Mouse (Mus musculus): Measurements from ENCODE around the gene Ipo11. TPM values are rescaled to one million over a fixed set of nuclear protein-coding genes. Genes with fewer than 3 reads are reported as not detected.
A peak's percentile ranks its signal among the peaks of the same experiment; 100 is the strongest.

The Ipo11 gene
- total RNA-seq, 2 experiments from 2014 or later = 10.5 to 14.3 TPM

DNA sequence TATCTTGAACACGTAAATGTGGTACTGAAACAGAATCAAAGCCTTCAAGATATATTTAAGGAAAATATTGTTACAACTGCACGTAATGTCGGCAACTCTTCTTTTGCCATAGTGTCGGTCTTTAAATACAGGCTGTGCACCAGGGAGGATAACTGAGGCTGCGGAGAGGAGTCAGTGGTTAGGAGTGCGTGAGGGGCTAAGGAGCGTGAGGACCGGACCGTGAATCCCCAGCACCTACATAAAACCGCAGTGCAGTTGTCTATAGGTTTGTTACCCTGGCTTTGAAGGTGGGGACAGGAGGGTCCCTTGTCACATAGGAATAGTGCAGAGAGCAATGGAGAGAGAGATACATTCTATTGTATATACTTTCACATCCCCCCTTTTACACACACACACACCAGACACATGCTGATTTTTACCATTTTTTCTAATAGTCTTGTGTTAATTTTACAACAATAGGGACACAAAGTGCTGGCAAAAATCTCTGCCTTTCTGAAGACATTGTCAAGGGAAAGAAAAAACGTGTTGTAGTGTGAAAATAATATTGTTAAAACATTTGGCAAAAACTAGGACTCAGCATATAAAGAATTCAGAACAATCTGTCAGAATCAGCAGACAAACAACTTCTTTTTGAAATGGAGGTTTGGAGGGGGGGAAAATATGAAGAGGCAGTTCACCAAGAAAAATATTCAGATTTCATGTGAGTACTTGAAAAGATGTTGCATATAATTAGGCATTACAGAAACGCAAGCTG lies 113.5 kb downstream of the Ipo11 start:
- intact Hi-C loops (cut with DNase I) = no loop called here

DNA sequence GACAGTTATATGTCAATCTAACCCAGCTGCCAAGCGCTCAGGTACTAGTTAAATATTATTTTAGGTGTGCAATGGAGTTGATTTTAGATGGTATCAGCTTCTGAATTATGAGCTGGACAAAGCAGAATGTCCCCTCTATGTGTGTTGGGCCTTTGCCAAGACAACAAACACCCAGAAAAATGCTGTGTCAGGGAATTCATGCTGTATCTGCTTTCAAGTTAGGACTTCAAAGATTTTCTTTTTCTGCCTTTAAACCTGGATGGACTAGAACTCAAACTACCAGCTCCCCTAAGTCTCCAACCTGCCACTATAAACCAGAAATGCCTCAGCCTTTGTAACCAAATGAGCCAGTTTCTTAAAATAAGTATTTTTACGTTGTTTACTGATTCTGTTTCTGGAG lies 116.6 kb downstream of the Ipo11 start:
- intact Hi-C loops (cut with DNase I) = no loop called here

More for the DNA sequence above, 113.5 kb downstream of the Ipo11 start:
- no peak for DNase-seq

GRCm38 (mm10) chr13:106819749-106820148 lies 117.0 kb downstream of the Ipo11 start:
- intact Hi-C loops (cut with DNase I) = no loop called here
- no peak for DNase-seq

More for the DNA sequence above, 116.6 kb downstream of the Ipo11 start:
- no peak for DNase-seq

GRCm38 (mm10) chr13:106817066-106817465 lies 119.7 kb downstream of the Ipo11 start:
- DNase-seq = no peak
- intact Hi-C loops (cut with DNase I) = no loop called here

DNA sequence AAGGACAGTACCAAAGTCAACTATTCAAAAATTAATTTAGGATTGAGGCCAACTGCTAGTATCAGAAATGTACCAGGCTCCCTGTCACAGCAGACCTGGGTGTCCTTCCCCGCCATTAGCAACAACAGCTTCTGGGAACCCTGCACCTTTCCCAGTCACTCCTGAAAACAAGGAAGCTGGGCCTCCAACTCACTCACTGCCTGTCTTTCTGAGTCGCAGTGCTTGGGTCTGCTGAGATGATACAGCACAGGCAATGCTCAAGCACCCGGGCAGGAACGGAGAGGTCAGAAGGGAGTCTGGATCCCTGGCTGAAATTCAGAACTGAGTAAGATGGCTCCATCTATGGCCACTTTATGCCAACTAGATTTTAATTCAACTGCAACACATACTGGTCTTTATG lies 123.2 kb downstream of the Ipo11 start:
- DNase-seq = no peak
- intact Hi-C loops (cut with DNase I) = no loop called here

DNA sequence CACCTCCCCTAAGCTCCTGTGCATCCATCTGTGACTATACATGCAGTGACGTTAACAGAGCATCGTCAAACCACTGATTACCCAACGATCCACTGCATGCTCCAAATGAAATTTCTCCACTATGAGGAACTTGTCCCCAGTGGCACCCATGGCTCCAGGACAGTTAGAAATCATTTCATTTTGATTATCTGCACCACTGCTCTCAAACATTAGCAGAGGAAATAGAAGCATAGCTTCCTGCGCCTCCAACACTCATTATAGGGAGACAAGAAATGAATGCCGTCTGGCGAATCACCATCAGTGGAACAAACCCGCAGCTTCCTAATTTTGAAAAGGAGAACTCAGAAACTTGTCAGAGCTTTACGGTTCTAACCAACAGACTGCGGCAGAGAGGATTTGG lies 123.7 kb downstream of the Ipo11 start:
- intact Hi-C loops (cut with DNase I) = no loop called here
- DNase-seq = no peak

DNA sequence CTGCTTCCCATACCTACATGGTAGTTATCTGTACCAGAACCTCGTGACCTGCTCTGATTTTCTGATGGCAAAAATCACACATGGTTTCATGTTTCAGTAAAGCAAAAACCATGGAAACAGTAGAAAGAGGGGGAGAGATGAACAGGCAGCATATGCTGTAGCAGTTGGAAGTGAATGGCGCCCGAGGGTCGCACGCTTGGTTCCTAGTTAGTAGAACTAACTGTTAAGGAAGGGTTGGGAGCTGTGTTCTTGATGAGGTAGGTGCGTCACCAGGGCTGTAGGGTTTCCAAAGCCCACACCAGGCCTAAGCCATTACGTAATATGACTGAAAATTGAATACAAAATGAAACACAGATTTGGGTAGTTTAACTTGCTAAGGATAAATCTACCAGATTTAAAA lies 126.6 kb downstream of the Ipo11 start:
- intact Hi-C loops (cut with DNase I) = no loop called here
- DNase-seq = no peak

- intact Hi-C loops (cut with DNase I) = no loop called here
Observed at GRCm38 (mm10) chr13:106808821-106809220, 127.9 kb downstream of the Ipo11 start.

GRCm38 (mm10) chr13:106808315-106808714 lies 128.4 kb downstream of the Ipo11 start:
- intact Hi-C loops (cut with DNase I) = no loop called here
- no peak for DNase-seq

More at GRCm38 (mm10) chr13:106808821-106809220, 127.9 kb downstream of the Ipo11 start:
- no peak for DNase-seq

GRCm38 (mm10) chr13:106807303-106807702 lies 129.5 kb downstream of the Ipo11 start:
- intact Hi-C loops (cut with DNase I) = no loop called here
- no peak for DNase-seq

DNA sequence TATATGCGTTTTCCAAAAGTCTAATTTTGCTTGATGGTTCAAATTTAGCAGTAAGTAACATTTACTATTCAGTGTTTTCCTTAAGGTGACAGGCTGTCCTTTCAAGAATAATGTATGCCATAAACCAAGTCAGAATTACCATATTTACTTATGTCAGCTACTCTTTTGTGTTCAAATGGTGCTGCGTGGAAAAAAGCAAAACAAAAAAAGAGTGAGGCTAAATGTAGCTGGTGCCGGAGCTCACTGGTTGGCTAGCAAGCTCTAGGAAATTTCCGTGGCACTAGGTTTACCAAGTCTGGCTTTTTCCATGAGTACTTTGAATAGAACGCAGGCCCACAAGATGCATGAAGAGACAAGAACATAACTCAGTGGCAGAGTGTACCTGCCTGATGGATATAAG lies 131.6 kb downstream of the Ipo11 start:
- intact Hi-C loops (cut with DNase I) = no loop called here
- DNase-seq = no peak

- intact Hi-C loops (cut with DNase I) = no loop called here
- no peak for DNase-seq
Observed at GRCm38 (mm10) chr13:106798026-106798425, 138.7 kb downstream of the Ipo11 start.

DNA sequence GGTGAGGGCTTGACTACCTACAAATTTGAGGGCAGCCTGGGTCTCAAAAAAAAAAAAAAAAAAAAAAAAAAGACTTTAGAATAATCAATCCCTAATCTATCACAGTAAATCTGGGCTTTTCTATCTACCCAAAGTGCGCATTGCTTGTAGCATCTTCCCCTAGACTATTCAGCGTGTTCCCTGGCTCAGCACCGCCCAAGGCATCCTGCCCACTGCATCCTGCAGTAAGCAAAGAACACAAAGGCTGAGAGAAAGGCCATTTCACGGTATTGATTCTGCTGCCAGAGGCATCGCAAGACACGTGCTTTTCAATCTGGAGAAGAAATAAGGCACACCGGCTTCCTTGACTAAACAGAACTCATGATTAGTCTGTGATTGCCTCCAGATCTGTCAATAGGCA lies 147.9 kb downstream of the Ipo11 start:
- no peak for DNase-seq
- intact Hi-C loops (cut with DNase I) = no loop called here

GRCm38 (mm10) chr13:106768807-106769206 lies 168.0 kb downstream of the Ipo11 start:
- intact Hi-C loops (cut with DNase I) = no loop called here
- no peak for DNase-seq

GRCm38 (mm10) chr13:106762611-106763010 lies 174.1 kb downstream of the Ipo11 start:
- intact Hi-C loops (cut with DNase I) = no loop called here
- DNase-seq = no peak

GRCm38 (mm10) chr13:106761661-106762060 lies 175.1 kb downstream of the Ipo11 start:
- no peak for DNase-seq
- intact Hi-C loops (cut with DNase I) = no loop called here

DNA sequence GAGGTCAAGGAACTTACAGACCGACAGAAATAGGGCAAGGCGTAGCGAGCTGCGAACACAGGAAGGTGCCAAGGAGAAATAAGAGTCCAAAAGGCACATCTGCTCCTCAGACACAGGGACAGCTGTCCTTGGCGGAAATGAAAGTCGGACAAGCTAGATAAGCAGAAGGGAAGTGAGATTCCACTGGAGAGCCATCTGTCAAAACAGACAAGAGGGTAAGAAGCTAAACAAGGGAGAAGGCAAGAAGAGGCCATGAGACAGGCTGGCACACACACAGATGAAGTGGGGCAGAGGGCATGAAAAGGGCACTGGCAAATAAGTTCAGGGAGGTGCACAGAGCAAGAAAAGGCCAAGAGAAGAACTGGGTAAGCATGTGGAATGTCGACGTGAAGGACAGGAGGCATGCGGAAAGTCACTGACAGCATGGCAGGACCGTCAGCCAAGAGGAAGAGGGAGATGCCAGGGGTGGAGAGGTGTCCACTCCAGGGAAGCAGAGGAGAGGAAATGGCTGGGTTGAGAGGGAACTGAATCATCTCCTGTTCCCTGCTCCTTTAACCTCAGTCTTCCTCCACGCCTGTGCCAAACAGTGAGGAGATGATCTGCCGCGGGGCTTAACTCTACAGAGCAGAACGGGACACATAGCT lies 176.4 kb downstream of the Ipo11 start:
- intact Hi-C loops (cut with DNase I) = no loop called here
- DNase-seq = peak in 1 of 2 experiments; percentile 16

DNA sequence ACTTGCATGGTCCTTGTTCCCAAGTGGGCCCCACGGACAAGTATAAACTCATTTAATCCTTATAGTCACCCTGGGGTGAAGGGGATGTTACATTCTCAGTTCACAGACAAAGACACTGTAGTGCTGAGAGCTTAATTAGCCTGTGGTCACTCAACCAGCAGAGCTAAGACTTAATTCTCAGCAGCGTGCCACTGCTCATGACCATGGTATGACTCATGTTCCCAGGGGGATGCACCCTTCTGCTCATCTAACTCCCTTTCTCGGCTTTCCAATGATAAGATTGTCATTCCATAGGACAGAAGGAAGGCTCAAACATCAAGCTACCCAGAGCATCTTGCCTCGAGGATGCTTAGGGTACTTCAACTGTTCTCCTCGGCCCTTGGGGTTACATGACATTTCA lies 180.9 kb downstream of the Ipo11 start:
- DNase-seq = no peak
- intact Hi-C loops (cut with DNase I) = no loop called here

DNA sequence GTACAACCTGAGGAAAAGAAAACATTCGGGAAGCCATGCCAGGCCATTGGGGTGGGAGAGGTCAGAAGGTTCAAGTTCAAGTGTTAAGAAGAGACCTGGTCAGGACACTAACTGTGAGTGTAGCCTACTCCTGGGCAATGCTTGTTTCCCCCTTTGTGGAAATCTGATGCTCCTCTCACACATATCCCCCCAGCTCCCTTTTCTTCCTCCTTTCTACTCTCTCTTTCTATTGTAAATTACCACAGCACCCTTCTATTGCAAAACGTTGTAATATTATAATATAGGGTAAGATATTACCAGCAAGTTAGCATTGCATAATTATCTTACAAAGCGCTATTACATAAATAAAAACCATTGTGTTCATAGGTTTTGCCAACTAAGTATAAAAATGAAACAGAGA lies 182.5 kb downstream of the Ipo11 start:
- intact Hi-C loops (cut with DNase I) = no loop called here
- no peak for DNase-seq

- DNase-seq = no peak
- intact Hi-C loops (cut with DNase I) = no loop called here
Observed at GRCm38 (mm10) chr13:106751951-106752350, 184.8 kb downstream of the Ipo11 start.

- DNase-seq = no peak
- intact Hi-C loops (cut with DNase I) = no loop called here
Observed at GRCm38 (mm10) chr13:106746823-106747222, 189.9 kb downstream of the Ipo11 start.

DNA sequence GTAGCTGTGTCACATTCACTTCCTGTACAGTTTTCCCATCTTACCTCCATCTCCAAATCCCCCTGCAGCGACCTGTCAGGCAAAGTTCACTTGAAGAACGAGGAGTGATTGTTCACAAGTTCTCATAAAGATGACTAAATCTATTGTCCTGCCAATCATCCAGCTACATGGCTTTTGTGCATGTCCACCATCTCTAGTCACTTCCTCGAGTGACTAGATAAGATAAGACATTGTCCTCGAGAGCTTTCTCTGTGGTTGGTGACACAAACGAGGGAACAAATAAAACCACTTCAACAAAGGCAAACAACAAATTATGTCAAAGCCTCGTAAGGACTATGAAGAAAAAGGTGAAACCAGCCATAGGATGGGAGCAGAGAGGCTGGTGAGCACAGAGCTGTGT lies 191.6 kb downstream of the Ipo11 start:
- intact Hi-C loops (cut with DNase I) = no loop called here
- DNase-seq = no peak

Data from gastrocnemius, postnatal 36 days (tissue).